Mouse (Mus musculus) layer of hippocampus, postnatal 10 days (tissue): Measurements from ENCODE around the gene Zfp423. TPM values are rescaled to one million over a fixed set of nuclear protein-coding genes. Genes with fewer than 3 reads are reported as not detected.

Experiments used
- DNase-seq, 2 experiments: peaks; one replicate each; pipeline ENCODE4 v3.0.0; 2021; ENCODE audit warnings: low spot score in 2 of 2
- total RNA-seq, 2 experiments: library from RNA; stranded (reverse); gene quantifications; 2 replicates each; pipeline ENCODE4 v1.2.3; 2021

The Zfp423 gene
- total RNA-seq, 2 experiments from 2014 or later: 20.9 to 27.1 TPM

GRCm38 (mm10) chr8:87668736-87669135 is 290.7 kb downstream of the Zfp423 start:
- DNase-seq: peak in 1 of 2 experiments; percentile 10

GRCm38 (mm10) chr8:87667914-87668643 is 291.3 kb downstream of the Zfp423 start:
- DNase-seq: no peak

- no peak for DNase-seq
Measured at GRCm38 (mm10) chr8:87667297-87667696, 292.1 kb downstream of the Zfp423 start.

- DNase-seq: no peak
Measured at GRCm38 (mm10) chr8:87665337-87665736, 294.1 kb downstream of the Zfp423 start.

- DNase-seq: no peak
Measured at GRCm38 (mm10) chr8:87664217-87664509, 295.2 kb downstream of the Zfp423 start.

- peak; percentile 86 to 89 for DNase-seq
Measured at GRCm38 (mm10) chr8:87663349-87664216, 295.8 kb downstream of the Zfp423 start.

- peak in 1 of 2 experiments; percentile 44 for DNase-seq
Measured at GRCm38 (mm10) chr8:87662811-87663341, 296.5 kb downstream of the Zfp423 start.

- no peak for DNase-seq
Measured at GRCm38 (mm10) chr8:87662307-87662771, 297.1 kb downstream of the Zfp423 start.

GRCm38 (mm10) chr8:87660916-87661910 is 298.2 kb downstream of the Zfp423 start:
- no peak for DNase-seq

GRCm38 (mm10) chr8:87660029-87660915 is 299.1 kb downstream of the Zfp423 start:
- DNase-seq: peak in 1 of 2 experiments; percentile 29

GRCm38 (mm10) chr8:87657488-87657887 is 301.9 kb downstream of the Zfp423 start:
- DNase-seq: no peak

GRCm38 (mm10) chr8:87656484-87657230 is 302.7 kb downstream of the Zfp423 start:
- DNase-seq: peak; percentile 61 to 75

- DNase-seq: no peak
Measured at GRCm38 (mm10) chr8:87655946-87656345, 303.4 kb downstream of the Zfp423 start.

- DNase-seq: no peak
Measured at GRCm38 (mm10) chr8:87647781-87648180, 311.6 kb downstream of the Zfp423 start.

- DNase-seq: no peak
Measured at GRCm38 (mm10) chr8:87645829-87646483, 313.4 kb downstream of the Zfp423 start.

GRCm38 (mm10) chr8:87645371-87645770 is 314.0 kb downstream of the Zfp423 start:
- peak; percentile 60 to 67 for DNase-seq

GRCm38 (mm10) chr8:87640930-87641329 is 318.5 kb downstream of the Zfp423 start:
- peak; percentile 48 to 57 for DNase-seq

GRCm38 (mm10) chr8:87636226-87636742 is 323.1 kb downstream of the Zfp423 start:
- no peak for DNase-seq
